Mouse (Mus musculus) left cerebral cortex, adult 8-10 months (tissue): Measurements from ENCODE around the gene Epm2aip1. TPM values are rescaled to one million over a fixed set of nuclear protein-coding genes. Genes with fewer than 3 reads are reported as not detected.

Experiments
- total RNA-seq, 4 experiments: library from RNA; stranded (reverse); gene quantifications; 2 replicates each; pipeline ENCODE4 v1.2.4; 2022

Gene Epm2aip1
- total RNA-seq, 4 experiments from 2014 or later: 78.9 to 89.4 (median 83.4) TPM

Other genes starting within 250 kb of the Epm2aip1 start
- 1 to 10 TPM in 1 of 4 experiments, under 1 TPM in 3; 0.51 to 1.5 (median 0.84) TPM for gene Ccrl2, start 214.4 kb upstream of the Epm2aip1 start, total RNA-seq
- 10 to 100 TPM; 41.1 to 45.3 (median 44.9) TPM for gene Lrrfip2, start 154.3 kb upstream of the Epm2aip1 start, total RNA-seq
- gene Mlh1, start 138 bp upstream of the Epm2aip1 start, total RNA-seq: 10 to 100 TPM; 13.1 to 20.9 (median 16.4) TPM
- 100 to 1,000 TPM; 256 to 279 (median 263) TPM for gene Trank1, start 39.8 kb downstream of the Epm2aip1 start, total RNA-seq
- gene Dclk3, start 167.2 kb downstream of the Epm2aip1 start, total RNA-seq: 10 to 100 TPM; 51.1 to 57.2 (median 55.9) TPM